Mouse (Mus musculus) CH12.LX (cell line): ENCODE measurements at regions not wholly inside any gene's neighbourhood (a gene's known extent, or its start where the extent isn't known, plus 50 kb on each side); places are given as distances from the start of the nearest gene placed in this dataset.

Source experiments
- DNase-seq: peaks from one replicate; pipeline ENCODE4 v3.0.0-alpha.2; 2013; ENCODE audit errors: extremely low read depth
- H3K27ac ChIP-seq: 2 replicates; pipeline ENCODE4 v1.5.1; 2012; ENCODE audit warnings: low read depth, mild to moderate bottlenecking, control low read depth, moderate library complexity; ENCODE audit not compliant: insufficient read depth
- H3K27me3 ChIP-seq: replicated peaks from 2 replicates; pipeline ENCODE3; 2012; ENCODE audit warnings: inconsistent platforms
- H3K36me3 ChIP-seq, 2 experiments: replicated peaks in 1 of 2; 2 replicates each; pipeline versions ENCODE3 to v1.6.1; 2012; ENCODE audit warnings: inconsistent platforms in 1 of 2, low read length in 1 of 2, mild to moderate bottlenecking in 1 of 2, mixed read lengths in 1 of 2, moderate library complexity in 1 of 2; ENCODE audit not compliant: control insufficient read depth in 1 of 2, insufficient read depth in 1 of 2
- H3K4me1 ChIP-seq, 2 experiments: 2 replicates each; pipeline ENCODE4 v1.6.1; 2012; ENCODE audit warnings: inconsistent platforms in 1 of 2, moderate library complexity in 1 of 2; ENCODE audit not compliant: insufficient read depth in 2 of 2, control insufficient read depth in 1 of 2
- H3K4me2 ChIP-seq: 2 replicates; pipeline ENCODE4 v1.6.1; 2012; ENCODE audit warnings: low read depth, mild to moderate bottlenecking, control low read depth; ENCODE audit not compliant: poor library complexity, insufficient read depth, severe bottlenecking
- H3K4me3 ChIP-seq, 3 experiments: fragments of 150-350 bp in 1 of 3; sonication (generic) in 1 of 3; replicated peaks in 1 of 3; 2 replicates each; pipeline versions ENCODE3 to v1.5.1; 2011 to 2012; ENCODE audit warnings: low read depth in 2 of 3, low read length in 2 of 3, mild to moderate bottlenecking in 2 of 3, moderate library complexity in 2 of 3, control low read depth in 1 of 3, improper control_type of control experiment in 1 of 3, inconsistent platforms in 1 of 3, mixed read lengths in 1 of 3; ENCODE audit not compliant: poor library complexity in 1 of 3
- H3K79me2 ChIP-seq: replicated peaks from 2 replicates; pipeline ENCODE4 v1.6.1; 2012; ENCODE audit warnings: mild to moderate bottlenecking, moderate library complexity; ENCODE audit not compliant: control insufficient read depth, poor library complexity, insufficient read depth, severe bottlenecking; ENCODE audit errors: extremely low read depth
- H3K9ac ChIP-seq: 2 replicates; pipeline ENCODE4 v1.6.1; 2012; ENCODE audit warnings: low read depth, mild to moderate bottlenecking, control low read depth, moderate library complexity; ENCODE audit not compliant: insufficient read depth
- H3K9me3 ChIP-seq: replicated peaks from 2 replicates; pipeline ENCODE3; 2012; ENCODE audit warnings: low read length, inconsistent platforms, mixed read lengths
- CHD2 ChIP-seq: IDR thresholded peaks from 2 replicates; pipeline ENCODE4 v1.6.1; 2011; ENCODE audit warnings: low read length, improper control_type of control experiment
- E2F4 ChIP-seq: IDR thresholded peaks from 2 replicates; pipeline ENCODE4 v1.6.1; 2011; ENCODE audit warnings: low read depth, low read length, improper control_type of control experiment; ENCODE audit not compliant: insufficient replicate concordance
- ELF1 ChIP-seq: IDR thresholded peaks from 2 replicates; pipeline ENCODE4 v1.6.1; 2014; ENCODE audit warnings: low read depth, mild to moderate bottlenecking, inconsistent platforms, low read length, improper control_type of control experiment
- EP300 ChIP-seq: IDR thresholded peaks from 2 replicates; pipeline ENCODE4 v1.6.1; 2011; ENCODE audit warnings: low read length, improper control_type of control experiment
- ETS1 ChIP-seq: conservative IDR thresholded peaks from 2 replicates; pipeline ENCODE4 v1.6.1; 2012; ENCODE audit warnings: low read depth, mild to moderate bottlenecking, inconsistent platforms, low read length, improper control_type of control experiment, moderate library complexity
- GABPA ChIP-seq: IDR thresholded peaks from 2 replicates; pipeline ENCODE4 v1.6.1; 2012; ENCODE audit warnings: low read depth, low read length, improper control_type of control experiment, inconsistent platforms; ENCODE audit not compliant: insufficient replicate concordance
- IRF4 ChIP-seq: IDR thresholded peaks from 2 replicates; pipeline ENCODE4 v1.6.1; 2014; ENCODE audit warnings: low read depth, mild to moderate bottlenecking, inconsistent platforms, low read length, improper control_type of control experiment
- JUN ChIP-seq: IDR thresholded peaks from 2 replicates; pipeline ENCODE4 v1.6.1; 2011; ENCODE audit warnings: low read depth, mild to moderate bottlenecking, low read length, improper control_type of control experiment, moderate library complexity; ENCODE audit not compliant: insufficient read depth
- JUND ChIP-seq: conservative IDR thresholded peaks from 2 replicates; pipeline ENCODE4 v1.6.1; 2011; ENCODE audit warnings: low read depth, low read length, improper control_type of control experiment
- KAT2A ChIP-seq: IDR thresholded peaks from 2 replicates; pipeline ENCODE4 v1.6.1; 2012; ENCODE audit warnings: low read length, improper control_type of control experiment, inconsistent platforms; ENCODE audit not compliant: insufficient replicate concordance
- MAFK ChIP-seq: IDR thresholded peaks from 2 replicates; pipeline ENCODE4 v1.6.1; 2011; ENCODE audit warnings: low read length, improper control_type of control experiment; ENCODE audit not compliant: insufficient replicate concordance
- MAX ChIP-seq: IDR thresholded peaks from 2 replicates; pipeline ENCODE4 v1.6.1; 2011; ENCODE audit warnings: low read length, improper control_type of control experiment
- MEF2A ChIP-seq: IDR thresholded peaks from 2 replicates; pipeline ENCODE4 v1.6.1; 2014; ENCODE audit warnings: low read depth, mild to moderate bottlenecking, inconsistent platforms, low read length, improper control_type of control experiment, borderline replicate concordance
- MXI1 ChIP-seq: IDR thresholded peaks from 2 replicates; pipeline ENCODE4 v1.6.1; 2011; ENCODE audit warnings: mild to moderate bottlenecking, low read depth, low read length, improper control_type of control experiment
- NELFE ChIP-seq: IDR thresholded peaks from 2 replicates; pipeline ENCODE4 v1.6.1; 2011; ENCODE audit warnings: low read depth, low read length, improper control_type of control experiment
- PAX5 ChIP-seq: IDR thresholded peaks from 2 replicates; pipeline ENCODE4 v1.6.1; 2012; ENCODE audit warnings: low read length, inconsistent platforms, mixed read lengths
- POLR2A ChIP-seq: IDR thresholded peaks from 2 replicates; pipeline ENCODE4 v1.6.1; 2011; ENCODE audit warnings: low read depth, mild to moderate bottlenecking, improper control_type of control experiment, low read length
- SMC3 ChIP-seq: IDR thresholded peaks from 2 replicates; pipeline ENCODE4 v1.6.1; 2011; ENCODE audit warnings: low read depth, low read length, improper control_type of control experiment
- TBP ChIP-seq: conservative IDR thresholded peaks from 2 replicates; pipeline ENCODE4 v1.6.1; 2011; ENCODE audit warnings: low read depth, low read length, improper control_type of control experiment
- TCF12 ChIP-seq: IDR thresholded peaks from 2 replicates; pipeline ENCODE4 v1.6.1; 2014; ENCODE audit warnings: low read depth, mild to moderate bottlenecking, inconsistent platforms, low read length, improper control_type of control experiment
- ZKSCAN1 ChIP-seq: IDR thresholded peaks from 2 replicates; pipeline ENCODE4 v1.6.1; 2012; ENCODE audit warnings: low read depth, inconsistent platforms, low read length, improper control_type of control experiment, borderline replicate concordance
- ZMIZ1 ChIP-seq: IDR thresholded peaks from 2 replicates; pipeline ENCODE4 v1.6.1; 2012; ENCODE audit warnings: low read depth, mild to moderate bottlenecking, inconsistent platforms, low read length, improper control_type of control experiment
- ZNF384 ChIP-seq: IDR thresholded peaks from 2 replicates; pipeline ENCODE4 v1.6.1; 2012; ENCODE audit warnings: low read depth, low read length, improper control_type of control experiment, inconsistent platforms
- dilution Hi-C: fragments of 300-500 bp; cut with MboI; formaldehyde crosslinking; loops from 2 replicates; pipeline ENCODE4 v1.14.3; 2020; ENCODE audit warnings: low sequenced_read_pairs; ENCODE audit not compliant: extremely low pct_unique_long_range_greater_than_20kb, extremely low pct_ligation_motif_present
- in situ Hi-C: fragments of 300-500 bp; cut with MboI; formaldehyde crosslinking; loops from 3 replicates; pipeline ENCODE4 v1.14.3; 2019; ENCODE audit warnings: low sequenced_read_pairs, low pct_ligation_motif_present, low pct_unique_long_range_greater_than_20kb, mixed read lengths

DNA sequence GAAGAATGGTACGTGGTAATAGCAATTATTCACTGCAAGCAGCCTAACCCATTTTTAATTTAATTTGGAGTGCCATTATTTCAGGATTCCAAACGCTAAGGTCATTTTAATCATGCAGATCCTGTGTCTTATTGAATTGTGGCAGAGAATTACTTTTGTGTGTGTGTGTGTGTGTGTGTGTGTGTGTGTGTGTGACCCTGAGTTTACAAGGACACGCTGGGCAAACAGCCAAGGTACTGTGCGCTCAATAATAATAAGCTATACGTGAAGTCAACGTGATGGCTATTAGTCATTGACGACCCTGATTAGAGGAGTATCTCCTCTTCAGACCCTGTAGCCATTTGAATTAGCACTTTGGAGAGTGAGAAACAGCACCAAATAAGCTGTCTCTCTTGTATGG, 144.1 kb downstream of the Klf7 start:
- dilution Hi-C loops, result no loop called here

DNA sequence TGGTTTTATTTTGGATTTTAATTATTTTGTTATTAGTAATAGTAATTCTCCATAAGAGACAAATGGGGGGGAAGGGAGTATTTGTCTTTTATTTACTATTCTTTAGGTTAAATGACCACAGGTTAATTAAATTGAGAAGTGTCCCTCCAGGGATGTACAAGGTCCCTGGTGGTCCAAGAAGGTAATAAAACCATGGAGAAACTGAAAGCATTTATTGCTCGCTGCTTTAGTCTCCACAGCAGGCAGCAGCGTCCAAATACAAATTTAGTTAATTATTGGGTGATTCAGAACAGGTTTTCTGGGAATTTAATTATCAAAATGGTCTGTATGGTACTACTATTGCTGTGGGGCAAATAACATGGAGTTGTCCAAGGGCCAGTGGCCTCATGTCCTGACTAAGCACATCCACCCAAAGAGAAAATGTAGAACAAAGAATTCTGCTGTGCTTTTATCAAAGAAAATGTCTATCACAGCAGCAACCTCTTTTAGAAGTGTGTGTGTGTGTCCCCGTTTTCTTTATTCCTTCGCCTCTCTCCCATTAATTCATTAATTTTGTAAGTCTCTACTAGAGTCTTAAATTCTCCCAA, 144.7 kb downstream of the Klf7 start:
- Histone ChIP-seq H3K9ac (no peak overlapping the region), H3K27me3 (no peaks in the 10 kb centered on the region), H3K9me3 (no peaks in the 10 kb centered on the region), H3K4me3 (no peak overlapping the region), H3K36me3 (no peaks in the 10 kb centered on the region), H3K79me2 (no peaks in the 10 kb centered on the region), H3K4me1 (peaks cover 0 to 7% of the 10 kb centered on the region in 2 experiments; a peak in 2 of 4 replicates), H3K27ac (no peak overlapping the region), H3K4me2 (no peak overlapping the region; the same call in 1 of the 2 replicates)
- in situ Hi-C loops, result no loop called here
- no peak for TF ChIP-seq ZNF384
- no peak for TF ChIP-seq JUND
- no peak for TF ChIP-seq JUN
- TF ChIP-seq TCF12, result no peak
- no peak for TF ChIP-seq POLR2A
- TF ChIP-seq MXI1, result no peak
- TF ChIP-seq GABPA, result no peak
- TF ChIP-seq KAT2A, result no peak
- dilution Hi-C loops, result no loop called here
- DNase-seq, result no peak

More for the DNA sequence above, 144.1 kb downstream of the Klf7 start:
- H3K9ac ChIP-seq, result no peak overlapping the region
- H3K27me3 ChIP-seq, result no peaks in the 10 kb centered on the region
- no peaks in the 10 kb centered on the region for H3K79me2 ChIP-seq
- H3K4me2 ChIP-seq, result no peak overlapping the region
- TF ChIP-seq MXI1 (no peak), ZNF384 (no peak), IRF4 (no peak), TBP (no peak), MEF2A (no peak), ZKSCAN1 (no peak)
- TF ChIP-seq, all 38 proteins: peak for 0
- Histone ChIP-seq H3K9me3 (no peaks in the 10 kb centered on the region), H3K4me1 (peaks cover 0 to 7% of the 10 kb centered on the region in 2 experiments; a peak in 2 of 4 replicates), H3K36me3 (no peaks in the 10 kb centered on the region), H3K27ac (no peak overlapping the region), H3K4me3 (no peak overlapping the region)
- in situ Hi-C loops, result no loop called here
- no peak for DNase-seq

DNA sequence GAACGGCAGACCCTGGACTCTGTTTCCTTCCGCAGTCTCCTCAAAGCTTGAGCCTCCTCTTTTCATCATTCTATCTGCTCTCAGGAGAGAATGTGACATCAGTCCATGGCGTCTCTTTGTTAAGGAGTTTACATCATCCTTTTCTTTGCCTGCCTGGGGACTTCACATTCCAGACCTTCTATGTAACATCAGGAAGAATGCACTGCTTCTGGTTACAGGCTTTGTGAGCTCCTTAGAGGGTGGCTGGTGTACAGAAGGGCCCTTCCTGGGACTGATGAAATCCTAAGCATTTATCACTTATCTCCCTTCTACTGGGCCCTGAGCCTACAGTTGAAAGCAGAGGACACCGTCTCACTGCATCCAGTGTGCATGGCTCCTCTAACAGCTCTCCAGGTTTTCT, 145.2 kb downstream of the Klf7 start:
- Histone ChIP-seq H3K4me3 (no peak overlapping the region), H3K4me2 (no peak overlapping the region), H3K79me2 (no peaks in the 10 kb centered on the region)
- TF ChIP-seq POLR2A (no peak), ZMIZ1 (no peak), CHD2 (no peak), ELF1 (no peak), EP300 (no peak), MAX (no peak), KAT2A (no peak), NELFE (no peak), IRF4 (no peak), MAFK (no peak), MEF2A (no peak), ETS1 (no peak), TBP (no peak), PAX5 (no peak), E2F4 (no peak), SMC3 (no peak)
- TF ChIP-seq, all 38 proteins: peak for 0
- in situ Hi-C loops, result no loop called here
- H3K9ac ChIP-seq, result no peak overlapping the region
- DNase-seq, result no peak
- no peaks in the 10 kb centered on the region for H3K9me3 ChIP-seq
- H3K36me3 ChIP-seq, result no peaks in the 10 kb centered on the region
- dilution Hi-C loops, result no loop called here
- H3K27me3 ChIP-seq, result no peaks in the 10 kb centered on the region
- no peak overlapping the region for H3K27ac ChIP-seq
- H3K4me1 ChIP-seq, result peaks cover 0 to 7% of the 10 kb centered on the region in 2 experiments; a peak in 2 of 4 replicates
